Mouse (Mus musculus): ENCODE data around the gene Kctd15. TPM values are rescaled to one million over a fixed set of nuclear protein-coding genes. Genes with fewer than 3 reads are reported as not detected.

Kctd15 gene
- polyA plus RNA-seq, 1 experiment from 2014 or later, result 63.8 TPM

DNA sequence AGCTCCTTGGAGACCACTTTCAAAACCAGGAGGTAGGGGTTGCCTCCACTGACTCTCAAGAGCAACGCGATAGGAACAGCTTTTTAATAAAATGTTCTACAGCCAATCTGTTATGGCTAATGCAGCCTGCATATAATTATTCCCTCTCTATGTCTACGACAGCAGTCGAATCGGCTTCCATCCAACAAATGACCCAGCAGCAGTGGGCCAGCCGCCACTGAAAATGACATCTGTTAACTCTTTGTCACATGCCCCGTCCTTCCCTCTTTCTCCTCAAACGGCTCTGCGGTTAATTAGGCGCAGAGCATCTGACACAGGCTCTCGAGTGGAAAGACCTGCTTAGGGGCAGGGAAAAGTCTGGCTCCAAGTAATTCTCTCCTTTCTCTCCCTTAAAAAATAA lies 49.8 kb downstream of the Kctd15 start:
- WGBS, result 17% methylated on average over 11 of the region's 11 CpGs

DNA sequence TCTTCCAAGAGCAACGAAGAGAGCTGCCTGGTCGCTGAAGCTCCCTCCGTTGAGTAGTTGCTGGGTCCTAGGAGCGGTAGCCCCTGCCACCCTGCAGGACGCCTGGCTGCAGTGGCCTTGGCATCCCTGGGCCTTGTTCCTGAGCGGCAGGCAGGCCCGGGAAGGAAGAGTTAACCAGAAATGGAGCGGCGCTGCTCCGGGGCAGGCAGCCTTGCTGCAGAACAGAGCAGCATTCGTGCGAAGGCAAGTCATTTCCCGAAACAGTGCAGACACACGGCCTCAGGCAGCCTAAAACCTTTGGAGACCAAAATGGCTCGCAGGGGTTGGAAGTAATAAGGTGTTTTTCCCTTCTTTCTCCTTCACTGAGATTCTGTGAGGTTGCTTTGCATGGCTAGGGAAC lies 50.5 kb downstream of the Kctd15 start:
- Histone ChIP-seq H3K27ac (replicated peaks) (peak overlapping the region; percentile 79), H3K27me3 (replicated peaks; ENCODE audit: low read depth, poor library complexity, severe bottlenecking) (0 out of 2 replicates have a peak, but pooled peaks cover 3% of the 10 kb centered on the region), H3K4me3 (peak overlapping the region; percentile 6; the same call in 1 of the 2 replicates), H3K9me3 (no peaks in the 10 kb centered on the region), H3K36me3 (replicated peaks) (no peaks in the 10 kb centered on the region), H3K4me1 (peaks cover 52% of the 10 kb centered on the region)
- 17% methylated on average over 15 of the region's 15 CpGs for whole genome bisulfite sequencing
- peak; percentile 57 for DNase-seq (ENCODE audit: low spot score)

More for the DNA sequence above, 49.8 kb downstream of the Kctd15 start:
- H3K9me3 ChIP-seq, result no peaks in the 10 kb centered on the region
- 0 out of 2 replicates have a peak, but pooled peaks cover 3% of the 10 kb centered on the region for H3K27me3 ChIP-seq (replicated peaks; ENCODE audit: low read depth, poor library complexity, severe bottlenecking)
- no peaks in the 10 kb centered on the region for H3K36me3 ChIP-seq (replicated peaks)
- DNase-seq (ENCODE audit: low spot score), result peak; percentile 60
- no peak overlapping the region for H3K4me3 ChIP-seq
- peak overlapping the region; percentile 72; the same call in 1 of the 2 replicates for H3K27ac ChIP-seq (replicated peaks)
- peaks cover 53% of the 10 kb centered on the region for H3K4me1 ChIP-seq

DNA sequence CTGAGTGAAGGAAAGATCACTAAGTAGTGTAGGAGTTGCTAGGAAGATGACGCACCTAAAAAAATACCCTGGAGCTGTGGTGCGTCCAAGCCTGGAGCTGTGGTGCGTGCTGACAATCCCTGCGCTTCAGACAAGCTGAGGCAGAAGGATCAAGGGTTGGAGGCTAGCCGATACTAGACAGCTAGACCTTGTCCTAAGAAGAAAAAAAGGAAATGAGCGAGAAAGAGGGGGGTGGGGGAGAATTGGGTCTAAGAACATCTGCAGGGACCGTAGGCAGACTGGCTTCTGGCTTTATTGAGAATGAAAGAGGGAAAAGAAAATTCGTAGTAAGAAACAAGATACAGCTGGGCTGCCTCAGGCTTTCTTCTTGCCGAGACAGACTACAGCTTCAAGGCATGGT lies 58.0 kb downstream of the Kctd15 start:
- no peak for DNase-seq (ENCODE audit: low spot score)
- Histone ChIP-seq H3K4me3 (no peak overlapping the region), H3K4me1 (peaks cover 54% of the 10 kb centered on the region), H3K27me3 (replicated peaks; ENCODE audit: low read depth, poor library complexity, severe bottlenecking) (no peaks in the 10 kb centered on the region), H3K36me3 (replicated peaks) (no peaks in the 10 kb centered on the region), H3K27ac (replicated peaks) (peak overlapping the region; percentile 75), H3K9me3 (no peaks in the 10 kb centered on the region)
- 40% methylated on average over 9 of the region's 9 CpGs for WGBS

DNA sequence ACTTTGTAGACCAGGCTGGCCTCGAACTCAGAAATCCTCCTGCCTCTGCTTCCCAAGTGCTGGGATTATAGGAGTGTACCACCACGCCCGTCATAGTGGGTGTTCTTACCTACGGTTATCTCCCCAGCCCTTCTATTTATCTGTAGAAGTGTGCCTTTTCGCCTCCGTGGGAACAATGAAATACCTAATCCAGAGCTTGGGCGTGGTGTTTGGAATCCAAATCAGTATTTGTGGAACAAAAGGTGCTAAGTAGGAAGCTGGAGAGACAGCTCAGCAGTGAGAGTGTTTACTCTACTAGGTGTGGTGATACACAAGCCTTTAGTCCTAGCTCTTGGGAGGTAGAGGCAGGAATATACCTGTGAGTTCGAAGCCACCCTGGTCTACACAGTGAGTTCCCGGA lies 58.5 kb downstream of the Kctd15 start:
- 93% methylated on average over 9 of the region's 9 CpGs for WGBS
- H3K4me1 ChIP-seq, result peaks cover 54% of the 10 kb centered on the region
- no peaks in the 10 kb centered on the region for H3K9me3 ChIP-seq
- no peak overlapping the region for H3K4me3 ChIP-seq
- no peaks in the 10 kb centered on the region for H3K27me3 ChIP-seq (replicated peaks; ENCODE audit: low read depth, poor library complexity, severe bottlenecking)
- DNase-seq (ENCODE audit: low spot score), result no peak
- peak overlapping the region; percentile 75 for H3K27ac ChIP-seq (replicated peaks)
- H3K36me3 ChIP-seq (replicated peaks), result no peaks in the 10 kb centered on the region

DNA sequence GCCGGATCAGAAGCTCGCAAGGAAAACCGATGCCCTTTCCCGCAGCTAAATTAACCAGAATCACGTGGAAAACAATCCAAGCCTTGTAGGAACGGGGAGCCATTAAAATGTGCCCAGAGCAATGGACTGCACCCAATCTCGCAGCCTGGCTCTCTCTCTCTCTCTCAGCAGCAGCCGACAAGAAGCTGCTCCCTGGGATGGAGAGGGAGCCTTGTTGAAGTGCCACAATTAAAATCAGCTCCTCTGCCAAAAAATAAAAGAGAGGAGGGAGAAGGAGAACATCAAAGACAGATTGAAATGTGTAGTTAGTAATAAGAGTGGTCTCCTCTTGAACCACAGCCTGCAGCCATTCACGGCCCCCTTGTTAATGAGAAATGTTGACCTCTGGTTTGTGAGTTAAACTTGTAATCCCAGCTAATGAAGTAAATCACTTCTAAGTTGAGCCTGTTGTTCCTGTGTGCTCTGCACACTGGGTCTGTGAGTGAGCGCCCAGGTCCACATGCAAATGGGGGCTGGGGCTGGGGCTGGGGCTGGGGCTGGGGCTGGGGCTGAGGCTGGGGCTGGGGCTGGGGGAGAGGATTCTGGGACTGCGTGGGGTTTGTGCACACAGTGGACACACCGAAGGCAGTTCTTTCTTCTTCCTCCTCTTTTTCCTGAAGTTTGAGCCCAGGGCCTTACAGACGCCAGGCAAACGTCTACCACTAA lies 59.8 kb downstream of the Kctd15 start:
- 26% methylated on average over 14 of the region's 14 CpGs for whole genome bisulfite sequencing
- no peaks in the 10 kb centered on the region for H3K27me3 ChIP-seq (replicated peaks; ENCODE audit: low read depth, poor library complexity, severe bottlenecking)
- no peaks in the 10 kb centered on the region for H3K36me3 ChIP-seq (replicated peaks)
- H3K4me3 ChIP-seq, result no peak overlapping the region
- DNase-seq (ENCODE audit: low spot score), result peak; percentile 44
- peaks cover 54% of the 10 kb centered on the region for H3K4me1 ChIP-seq
- no peaks in the 10 kb centered on the region for H3K9me3 ChIP-seq
- H3K27ac ChIP-seq (replicated peaks), result peak overlapping the region; percentile 83

DNA sequence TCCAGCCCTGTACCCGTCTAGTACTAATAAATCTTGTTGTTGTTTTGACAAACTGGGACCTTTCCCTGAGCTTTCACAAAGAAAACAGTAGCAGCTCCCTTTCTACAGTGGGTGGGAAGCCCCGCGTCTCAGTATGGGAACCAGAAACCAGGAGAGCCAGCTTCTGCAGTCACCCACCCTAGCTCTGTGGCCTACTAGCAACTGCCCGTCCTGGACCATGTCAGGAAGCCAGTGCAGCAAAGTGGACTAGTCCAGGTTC lies 61.3 kb downstream of the Kctd15 start:
- H3K9me3 ChIP-seq, result peaks cover 4% of the 10 kb centered on the region; the same call in 1 of the 2 replicates
- H3K27me3 ChIP-seq (replicated peaks; ENCODE audit: low read depth, poor library complexity, severe bottlenecking), result no peaks in the 10 kb centered on the region
- no peak overlapping the region for H3K4me3 ChIP-seq
- no peak for DNase-seq (ENCODE audit: low spot score)
- peaks cover 52% of the 10 kb centered on the region for H3K4me1 ChIP-seq
- no peaks in the 10 kb centered on the region for H3K36me3 ChIP-seq (replicated peaks)
- WGBS, result 67% methylated on average over 4 of the region's 4 CpGs
- H3K27ac ChIP-seq (replicated peaks), result peak overlapping the region; percentile 83

DNA sequence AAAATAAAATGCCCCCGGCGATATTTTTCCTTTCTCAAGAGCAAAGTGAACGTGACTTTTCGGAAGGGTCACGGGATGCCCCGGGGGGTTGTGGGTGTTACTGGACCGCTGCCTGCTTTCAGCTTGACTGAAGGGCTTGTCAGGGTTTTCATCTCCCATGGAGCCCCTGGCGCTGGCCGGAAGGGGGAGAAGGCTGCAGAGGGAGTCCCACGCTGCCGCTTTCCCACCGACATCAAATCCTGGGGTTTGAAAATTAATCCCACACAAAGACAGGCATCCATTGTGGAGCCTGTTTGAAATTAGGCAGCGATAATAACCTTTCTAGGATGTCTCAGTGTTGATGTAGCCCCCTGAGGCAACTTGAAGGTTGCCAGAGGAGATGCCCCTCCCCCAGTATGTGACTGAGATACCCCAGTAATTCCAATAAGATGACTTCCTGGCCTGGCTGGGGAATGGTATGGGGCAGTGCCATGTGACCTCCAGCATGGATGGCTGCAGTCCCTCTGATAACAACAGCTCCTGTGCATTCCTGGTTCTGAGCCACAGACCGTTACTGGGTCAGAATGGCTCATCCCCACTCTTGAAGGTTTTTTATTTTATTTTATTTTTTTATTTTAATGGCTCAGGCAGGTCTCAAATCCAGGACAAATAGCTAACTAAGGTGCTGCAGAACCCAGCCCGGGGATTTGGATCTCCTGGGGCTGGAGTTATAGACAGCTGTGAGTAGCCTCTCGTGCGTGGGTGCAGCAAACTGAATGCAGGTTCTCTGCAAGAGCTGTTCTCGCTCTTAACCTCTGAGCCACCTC lies 61.8 kb downstream of the Kctd15 start:
- peaks cover 4% of the 10 kb centered on the region; the same call in 1 of the 2 replicates for H3K9me3 ChIP-seq
- peaks cover 46% of the 10 kb centered on the region for H3K4me1 ChIP-seq
- no peaks in the 10 kb centered on the region for H3K36me3 ChIP-seq (replicated peaks)
- no peaks in the 10 kb centered on the region for H3K27me3 ChIP-seq (replicated peaks; ENCODE audit: low read depth, poor library complexity, severe bottlenecking)
- peak overlapping the region; percentile 44 for H3K4me3 ChIP-seq
- DNase-seq (ENCODE audit: low spot score), result peak; percentile 82
- H3K27ac ChIP-seq (replicated peaks), result peak overlapping the region; percentile 83
- WGBS, result 20% methylated on average over 18 of the region's 18 CpGs

DNA sequence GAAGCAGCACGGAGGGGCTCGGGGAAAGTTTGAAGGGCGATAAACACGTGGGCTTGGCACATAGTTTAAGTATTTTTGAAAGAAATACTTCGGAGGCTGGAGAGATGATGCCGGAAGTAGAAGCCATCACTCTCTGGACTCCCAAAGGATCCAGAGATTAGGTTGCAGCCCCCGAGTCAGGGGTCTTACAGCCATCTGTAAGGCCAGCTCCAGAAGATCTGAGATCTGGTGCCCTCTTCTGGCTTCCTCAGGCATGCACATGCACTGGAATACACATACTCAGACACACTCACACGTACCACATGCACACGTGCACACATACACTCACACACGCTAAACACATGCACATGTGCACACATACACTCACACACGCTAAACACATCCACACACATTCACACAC lies 65.8 kb downstream of the Kctd15 start:
- DNase-seq (ENCODE audit: low spot score), result no peak
- Histone ChIP-seq H3K9me3 (peaks cover 24% of the 10 kb centered on the region), H3K4me1 (peaks cover 17% of the 10 kb centered on the region), H3K4me3 (no peak overlapping the region), H3K36me3 (replicated peaks) (no peaks in the 10 kb centered on the region), H3K27ac (replicated peaks) (no peak overlapping the region), H3K27me3 (replicated peaks; ENCODE audit: low read depth, poor library complexity, severe bottlenecking) (no peaks in the 10 kb centered on the region)
- 92% methylated on average over 11 of the region's 11 CpGs for WGBS

Other genes with a start within 250 kb of the Kctd15 start
- 5.8 and 7.6 TPM in 2 replicates for gene Chst8, start 156.0 kb upstream of the Kctd15 start, polyA plus RNA-seq (2016; fragmentation: Nextera tagmentation; extraction: Ambion mirVana)

All from embryonic facial prominence, embryonic 10.5 days (tissue).